Mouse (Mus musculus): Measurements from ENCODE around the gene Nmt2. TPM values are rescaled to one million over a fixed set of nuclear protein-coding genes. Genes with fewer than 3 reads are reported as not detected.
A peak's percentile ranks its signal among the peaks of the same experiment; 100 is the strongest.

Nmt2 gene
- polyA plus RNA-seq, 1 experiment from 2014 or later = 34.2 TPM

- 90% methylated on average over 7 of the region's 7 CpGs for WGBS
- H3K4me2 ChIP-seq (ENCODE audit: low read depth, low read length) = no peak overlapping the region
These were observed 11.8 kb downstream of the Nmt2 start for GRCm38 (mm10) chr2:3295826-3296225.

GRCm38 (mm10) chr2:3305426-3306025, 21.5 kb downstream of the Nmt2 start:
- H3K36me3 ChIP-seq (ENCODE audit: control insufficient read depth, insufficient read depth, low read length) = peaks cover 18% of the 10 kb centered on the region
- ATAC-seq (ENCODE audit: low read depth) = no peak
- H3K4me3 ChIP-seq (ENCODE audit: low read depth, low read length) = no peak overlapping the region
- H3K27me3 ChIP-seq (replicated peaks; ENCODE audit: control insufficient read depth, insufficient read depth, low read length) = no peaks in the 10 kb centered on the region
- no peaks in the 10 kb centered on the region for H3K9me3 ChIP-seq (ENCODE audit: control insufficient read depth, low read length)
- no peak for DNase-seq (ENCODE audit: low spot score)
- H3K9ac ChIP-seq (ENCODE audit: low read depth, low read length) = no peak overlapping the region
- 78% methylated on average over 3 of the region's 3 CpGs for WGBS
- no peaks in the 10 kb centered on the region for H3K4me1 ChIP-seq (ENCODE audit: control insufficient read depth, insufficient read depth, low read length)
- H3K4me2 ChIP-seq (ENCODE audit: low read depth, low read length) = no peak overlapping the region
- H3K27ac ChIP-seq (replicated peaks; ENCODE audit: low read depth, low read length) = no peak overlapping the region

More at GRCm38 (mm10) chr2:3295826-3296225, 11.8 kb downstream of the Nmt2 start:
- Histone ChIP-seq H3K27me3 (replicated peaks; ENCODE audit: control insufficient read depth, insufficient read depth, low read length) (no peaks in the 10 kb centered on the region), H3K9ac (ENCODE audit: low read depth, low read length) (no peak overlapping the region), H3K36me3 (ENCODE audit: control insufficient read depth, insufficient read depth, low read length) (no peaks in the 10 kb centered on the region), H3K9me3 (ENCODE audit: control insufficient read depth, low read length) (no peaks in the 10 kb centered on the region), H3K27ac (replicated peaks; ENCODE audit: low read depth, low read length) (no peak overlapping the region), H3K4me1 (ENCODE audit: control insufficient read depth, insufficient read depth, low read length) (no peaks in the 10 kb centered on the region), H3K4me3 (ENCODE audit: low read depth, low read length) (no peak overlapping the region)
- ATAC-seq (ENCODE audit: low read depth) = no peak
- no peak for DNase-seq (ENCODE audit: low spot score)

GRCm38 (mm10) chr2:3323132-3323531, 39.1 kb downstream of the Nmt2 start:
- Histone ChIP-seq H3K4me1 (ENCODE audit: control insufficient read depth, insufficient read depth, low read length) (no peaks in the 10 kb centered on the region), H3K4me3 (ENCODE audit: low read depth, low read length) (no peak overlapping the region), H3K27ac (replicated peaks; ENCODE audit: low read depth, low read length) (no peak overlapping the region), H3K4me2 (ENCODE audit: low read depth, low read length) (no peak overlapping the region), H3K9ac (ENCODE audit: low read depth, low read length) (no peak overlapping the region), H3K9me3 (ENCODE audit: control insufficient read depth, low read length) (no peaks in the 10 kb centered on the region), H3K27me3 (replicated peaks; ENCODE audit: control insufficient read depth, insufficient read depth, low read length) (no peaks in the 10 kb centered on the region), H3K36me3 (ENCODE audit: control insufficient read depth, insufficient read depth, low read length) (peaks cover 49% of the 10 kb centered on the region)
- ATAC-seq (ENCODE audit: low read depth) = no peak
- WGBS = 82% methylated on average over 2 of the region's 2 CpGs
- DNase-seq (ENCODE audit: low spot score) = no peak

GRCm38 (mm10) chr2:3324381-3325130, 40.5 kb downstream of the Nmt2 start:
- H3K27ac ChIP-seq (replicated peaks; ENCODE audit: low read depth, low read length) = no peak overlapping the region
- H3K36me3 ChIP-seq (ENCODE audit: control insufficient read depth, insufficient read depth, low read length) = peaks cover 55% of the 10 kb centered on the region
- no peaks in the 10 kb centered on the region for H3K4me1 ChIP-seq (ENCODE audit: control insufficient read depth, insufficient read depth, low read length)
- H3K27me3 ChIP-seq (replicated peaks; ENCODE audit: control insufficient read depth, insufficient read depth, low read length) = no peaks in the 10 kb centered on the region
- no peak for DNase-seq (ENCODE audit: low spot score)
- ATAC-seq (ENCODE audit: low read depth) = no peak
- H3K9ac ChIP-seq (ENCODE audit: low read depth, low read length) = no peak overlapping the region
- no peaks in the 10 kb centered on the region for H3K9me3 ChIP-seq (ENCODE audit: control insufficient read depth, low read length)
- H3K4me3 ChIP-seq (ENCODE audit: low read depth, low read length) = no peak overlapping the region
- H3K4me2 ChIP-seq (ENCODE audit: low read depth, low read length) = no peak overlapping the region
- WGBS = 92% methylated on average over 7 of the region's 7 CpGs

- WGBS = 94% methylated on average over 1 of the region's 1 CpGs
These were observed 42.5 kb downstream of the Nmt2 start for GRCm38 (mm10) chr2:3326547-3326946.

GRCm38 (mm10) chr2:3327351-3327750, 43.3 kb downstream of the Nmt2 start:
- DNase-seq (ENCODE audit: low spot score) = peak; percentile 42
- no peak for ATAC-seq (ENCODE audit: low read depth)
- H3K4me1 ChIP-seq (ENCODE audit: control insufficient read depth, insufficient read depth, low read length) = peaks cover 12% of the 10 kb centered on the region

More at GRCm38 (mm10) chr2:3326547-3326946, 42.5 kb downstream of the Nmt2 start:
- no peaks in the 10 kb centered on the region for H3K9me3 ChIP-seq (ENCODE audit: control insufficient read depth, low read length)
- H3K27me3 ChIP-seq (replicated peaks; ENCODE audit: control insufficient read depth, insufficient read depth, low read length) = no peaks in the 10 kb centered on the region
- no peak for DNase-seq (ENCODE audit: low spot score)
- H3K4me2 ChIP-seq (ENCODE audit: low read depth, low read length) = no peak overlapping the region
- no peak overlapping the region for H3K27ac ChIP-seq (replicated peaks; ENCODE audit: low read depth, low read length)
- peaks cover 9% of the 10 kb centered on the region for H3K4me1 ChIP-seq (ENCODE audit: control insufficient read depth, insufficient read depth, low read length)
- no peak overlapping the region for H3K9ac ChIP-seq (ENCODE audit: low read depth, low read length)
- no peak overlapping the region for H3K4me3 ChIP-seq (ENCODE audit: low read depth, low read length)
- peaks cover 55% of the 10 kb centered on the region for H3K36me3 ChIP-seq (ENCODE audit: control insufficient read depth, insufficient read depth, low read length)
- ATAC-seq (ENCODE audit: low read depth) = no peak

GRCm38 (mm10) chr2:3331071-3331703, 47.2 kb downstream of the Nmt2 start:
- ATAC-seq (ENCODE audit: low read depth) (no peak), DNase-seq (ENCODE audit: low spot score) (no peak)
- H3K4me3 ChIP-seq (ENCODE audit: low read depth, low read length) = peak overlapping the region; percentile 61
- H3K9me3 ChIP-seq (ENCODE audit: control insufficient read depth, low read length) = no peaks in the 10 kb centered on the region
- H3K27ac ChIP-seq (replicated peaks; ENCODE audit: low read depth, low read length) = no peak overlapping the region
- peaks cover 12% of the 10 kb centered on the region for H3K4me1 ChIP-seq (ENCODE audit: control insufficient read depth, insufficient read depth, low read length)
- WGBS = 81% methylated on average over 5 of the region's 5 CpGs
- peak overlapping the region; percentile 77 for H3K9ac ChIP-seq (ENCODE audit: low read depth, low read length)
- H3K27me3 ChIP-seq (replicated peaks; ENCODE audit: control insufficient read depth, insufficient read depth, low read length) = 0 out of 2 replicates have a peak, but pooled peaks cover 4% of the 10 kb centered on the region
- H3K36me3 ChIP-seq (ENCODE audit: control insufficient read depth, insufficient read depth, low read length) = peaks cover 23% of the 10 kb centered on the region
- peak overlapping the region; percentile 74 for H3K4me2 ChIP-seq (ENCODE audit: low read depth, low read length)

More at GRCm38 (mm10) chr2:3327351-3327750, 43.3 kb downstream of the Nmt2 start:
- no peak overlapping the region for H3K27ac ChIP-seq (replicated peaks; ENCODE audit: low read depth, low read length)
- H3K36me3 ChIP-seq (ENCODE audit: control insufficient read depth, insufficient read depth, low read length) = peaks cover 50% of the 10 kb centered on the region
- H3K27me3 ChIP-seq (replicated peaks; ENCODE audit: control insufficient read depth, insufficient read depth, low read length) = no peaks in the 10 kb centered on the region
- no peaks in the 10 kb centered on the region for H3K9me3 ChIP-seq (ENCODE audit: control insufficient read depth, low read length)
- H3K4me2 ChIP-seq (ENCODE audit: low read depth, low read length) = no peak overlapping the region
- no peak overlapping the region for H3K4me3 ChIP-seq (ENCODE audit: low read depth, low read length)
- WGBS = 25% methylated on average over 1 of the region's 1 CpGs
- H3K9ac ChIP-seq (ENCODE audit: low read depth, low read length) = no peak overlapping the region

- 0 out of 2 replicates have a peak, but pooled peaks cover 10% of the 10 kb centered on the region for H3K27me3 ChIP-seq (replicated peaks; ENCODE audit: control insufficient read depth, insufficient read depth, low read length)
- 2% methylated on average over 20 of the region's 21 CpGs for WGBS
- DNase-seq (ENCODE audit: low spot score) (no peak), ATAC-seq (ENCODE audit: low read depth) (no peak)
- peaks cover 12% of the 10 kb centered on the region for H3K4me1 ChIP-seq (ENCODE audit: control insufficient read depth, insufficient read depth, low read length)
- no peaks in the 10 kb centered on the region for H3K9me3 ChIP-seq (ENCODE audit: control insufficient read depth, low read length)
- H3K36me3 ChIP-seq (ENCODE audit: control insufficient read depth, insufficient read depth, low read length) = peaks cover 18% of the 10 kb centered on the region
- peak overlapping the region; percentile 74 for H3K4me2 ChIP-seq (ENCODE audit: low read depth, low read length)
- H3K9ac ChIP-seq (ENCODE audit: low read depth, low read length) = peak overlapping the region; percentile 77
- peak overlapping the region; percentile 61 for H3K4me3 ChIP-seq (ENCODE audit: low read depth, low read length)
- H3K27ac ChIP-seq (replicated peaks; ENCODE audit: low read depth, low read length) = peak overlapping the region; percentile 80
These were observed 48.0 kb downstream of the Nmt2 start for GRCm38 (mm10) chr2:3332056-3332455.
